Mouse (Mus musculus): ENCODE measurements around the gene Ggt5. TPM values are rescaled to one million over a fixed set of nuclear protein-coding genes. Genes with fewer than 3 reads are reported as not detected.
A peak's percentile ranks its signal among the peaks of the same experiment; 100 is the strongest.

Gene Ggt5
- polyA plus RNA-seq, 1 experiment from 2014 or later = 0.91 TPM

DNA sequence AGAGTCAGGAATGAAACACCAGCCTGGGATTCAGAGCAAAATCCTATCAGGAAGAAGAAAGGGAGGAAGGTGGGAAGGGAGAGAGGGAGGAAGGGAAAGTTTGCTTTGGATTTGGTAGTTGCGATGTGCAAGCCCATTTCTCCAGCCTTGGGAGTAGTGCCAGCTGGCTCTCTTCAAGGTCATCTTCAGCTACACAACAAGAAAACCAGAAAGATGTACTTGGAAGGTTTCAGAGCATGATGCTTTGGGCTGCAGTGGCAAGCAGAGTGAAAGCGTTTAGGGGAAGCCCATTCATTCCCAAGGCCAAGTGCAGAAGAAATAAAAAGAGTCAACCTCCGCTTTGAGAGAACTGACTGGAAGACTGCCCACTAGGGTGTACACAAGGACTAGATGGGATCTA, 38.4 kb downstream of the Ggt5 start:
- ATAC-seq (ENCODE audit: insufficient number of reproducible peaks, insufficient read depth, low FRiP score, low TSS enrichment) = no peak
- H3K4me1 ChIP-seq = no peaks in the 10 kb centered on the region
- no peak overlapping the region for H3K27ac ChIP-seq
- H3K27me3 ChIP-seq = no peaks in the 10 kb centered on the region
- no peak overlapping the region for H3K4me2 ChIP-seq (replicated peaks)
- no peaks in the 10 kb centered on the region for H3K9me3 ChIP-seq
- H3K9ac ChIP-seq = no peak overlapping the region
- no peak overlapping the region for H3K4me3 ChIP-seq
- WGBS = 76% methylated on average over 3 of the region's 3 CpGs
- no peaks in the 10 kb centered on the region for H3K36me3 ChIP-seq

DNA sequence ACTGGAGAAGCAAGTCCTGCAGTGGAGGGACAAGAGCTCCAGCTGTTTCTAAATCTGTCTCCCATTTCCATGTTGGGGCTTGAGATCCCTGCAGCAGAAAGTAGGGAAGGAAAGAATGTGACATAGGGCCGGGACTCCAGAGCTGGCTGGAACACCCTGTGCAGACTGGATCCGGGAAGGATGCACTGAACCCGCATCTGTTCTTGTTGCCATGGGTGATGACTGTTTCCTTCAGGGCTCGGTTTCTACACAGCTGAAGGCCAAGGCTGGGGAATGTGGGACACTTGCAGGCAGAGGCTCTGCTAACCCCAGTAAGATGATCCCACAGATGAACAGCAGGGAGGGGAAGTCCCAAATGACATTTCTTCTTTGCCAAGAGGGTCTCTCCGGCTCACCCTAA, 43.5 kb downstream of the Ggt5 start:
- 0 out of 2 replicates have a peak, but pooled peaks cover 4% of the 10 kb centered on the region for H3K4me1 ChIP-seq
- no peaks in the 10 kb centered on the region for H3K9me3 ChIP-seq
- H3K27me3 ChIP-seq = no peaks in the 10 kb centered on the region
- H3K4me2 ChIP-seq (replicated peaks) = no peak overlapping the region
- WGBS = 32% methylated on average over 5 of the region's 5 CpGs
- peak overlapping the region; percentile 33; the same call in 1 of the 2 replicates for H3K27ac ChIP-seq
- H3K9ac ChIP-seq = no peak overlapping the region
- H3K36me3 ChIP-seq = no peaks in the 10 kb centered on the region
- ATAC-seq (ENCODE audit: insufficient number of reproducible peaks, insufficient read depth, low FRiP score, low TSS enrichment) = 0 out of 2 replicates have a peak, but pooled peaks have one; percentile 50
- no peak overlapping the region for H3K4me3 ChIP-seq

DNA sequence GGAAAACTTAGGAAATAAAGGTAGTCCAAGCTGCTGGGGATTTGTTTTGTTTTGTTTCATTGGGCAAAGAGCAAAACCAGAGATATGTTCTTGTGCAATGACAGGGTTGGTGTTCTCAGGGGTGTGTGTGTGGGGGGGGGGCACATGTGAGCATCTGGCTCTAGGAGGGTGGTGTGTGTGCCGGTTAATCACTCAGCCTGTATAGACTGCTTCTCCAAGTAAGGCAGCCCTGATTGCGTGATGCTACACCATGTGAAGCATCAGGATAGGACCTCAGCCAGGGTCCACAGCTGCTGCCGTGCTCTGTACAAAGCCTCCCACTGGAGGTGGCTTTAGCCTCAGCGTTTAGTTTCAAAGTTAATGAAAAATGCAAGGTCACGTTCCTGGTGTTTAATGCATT, 43.9 kb downstream of the Ggt5 start:
- WGBS = 77% methylated on average over 5 of the region's 5 CpGs
- Histone ChIP-seq H3K4me3 (no peak overlapping the region), H3K36me3 (no peaks in the 10 kb centered on the region), H3K27me3 (no peaks in the 10 kb centered on the region), H3K4me2 (replicated peaks) (no peak overlapping the region), H3K27ac (peak overlapping the region; percentile 33), H3K4me1 (0 out of 2 replicates have a peak, but pooled peaks cover 4% of the 10 kb centered on the region), H3K9ac (no peak overlapping the region), H3K9me3 (no peaks in the 10 kb centered on the region)
- peak; percentile 76 for ATAC-seq (ENCODE audit: insufficient number of reproducible peaks, insufficient read depth, low FRiP score, low TSS enrichment)

DNA sequence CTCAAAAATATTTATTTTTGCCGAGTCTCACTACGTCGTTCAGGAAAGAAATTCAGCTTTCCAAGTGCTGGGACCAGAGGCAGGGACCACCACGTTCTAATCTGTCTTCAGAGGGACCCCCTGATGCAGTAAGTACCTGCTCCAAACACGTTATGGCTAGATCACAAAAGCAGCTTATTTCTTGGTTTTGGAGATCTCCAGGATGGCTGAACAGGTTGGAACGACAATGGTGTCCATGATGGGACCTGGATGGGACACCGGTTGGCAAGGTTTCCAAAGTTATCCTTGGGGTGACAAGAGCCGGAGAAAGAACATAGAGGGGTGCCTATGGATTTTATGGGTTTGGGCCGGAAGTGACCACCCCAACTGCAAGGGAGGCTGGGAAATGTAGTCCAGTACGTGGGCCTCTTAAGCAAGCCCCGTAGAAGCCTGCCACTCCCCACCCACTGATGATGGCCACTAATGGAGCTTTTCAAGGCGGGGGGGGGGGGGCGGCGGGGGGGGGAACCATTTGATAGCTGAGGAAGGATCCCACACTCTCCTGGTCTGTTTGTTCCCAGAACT, 44.5 kb downstream of the Ggt5 start:
- Histone ChIP-seq H3K27me3 (no peaks in the 10 kb centered on the region), H3K27ac (no peak overlapping the region), H3K4me3 (no peak overlapping the region), H3K4me2 (replicated peaks) (no peak overlapping the region), H3K36me3 (no peaks in the 10 kb centered on the region), H3K9me3 (no peaks in the 10 kb centered on the region), H3K4me1 (0 out of 2 replicates have a peak, but pooled peaks cover 4% of the 10 kb centered on the region), H3K9ac (no peak overlapping the region)
- 70% methylated on average over 14 of the region's 14 CpGs for WGBS
- ATAC-seq (ENCODE audit: insufficient number of reproducible peaks, insufficient read depth, low FRiP score, low TSS enrichment) = no peak

DNA sequence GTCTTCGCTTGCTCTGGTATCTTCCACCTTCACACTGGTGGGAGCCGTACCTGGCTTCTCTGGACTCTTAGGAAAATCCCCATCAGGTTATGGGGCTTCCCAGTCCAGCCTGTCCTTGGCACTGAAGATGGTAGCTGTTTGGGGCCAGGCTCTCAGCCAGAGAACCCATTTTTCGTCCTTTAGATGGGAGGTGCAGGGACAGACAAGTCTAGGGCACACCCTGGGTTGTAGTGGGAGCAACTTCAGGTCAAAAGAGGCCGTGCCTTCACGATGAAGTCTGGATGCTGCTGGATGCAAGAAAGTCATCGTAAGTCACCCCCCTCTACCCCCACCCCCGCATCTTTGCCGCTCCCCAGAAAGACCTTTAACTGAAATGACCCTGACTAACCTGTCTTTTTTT, 45.5 kb downstream of the Ggt5 start:
- Histone ChIP-seq H3K4me1 (0 out of 2 replicates have a peak, but pooled peaks cover 4% of the 10 kb centered on the region), H3K9me3 (no peaks in the 10 kb centered on the region), H3K4me3 (no peak overlapping the region), H3K27ac (no peak overlapping the region), H3K9ac (no peak overlapping the region), H3K36me3 (no peaks in the 10 kb centered on the region), H3K4me2 (replicated peaks) (no peak overlapping the region), H3K27me3 (no peaks in the 10 kb centered on the region)
- ATAC-seq (ENCODE audit: insufficient number of reproducible peaks, insufficient read depth, low FRiP score, low TSS enrichment) = no peak
- 93% methylated on average over 8 of the region's 8 CpGs for WGBS

DNA sequence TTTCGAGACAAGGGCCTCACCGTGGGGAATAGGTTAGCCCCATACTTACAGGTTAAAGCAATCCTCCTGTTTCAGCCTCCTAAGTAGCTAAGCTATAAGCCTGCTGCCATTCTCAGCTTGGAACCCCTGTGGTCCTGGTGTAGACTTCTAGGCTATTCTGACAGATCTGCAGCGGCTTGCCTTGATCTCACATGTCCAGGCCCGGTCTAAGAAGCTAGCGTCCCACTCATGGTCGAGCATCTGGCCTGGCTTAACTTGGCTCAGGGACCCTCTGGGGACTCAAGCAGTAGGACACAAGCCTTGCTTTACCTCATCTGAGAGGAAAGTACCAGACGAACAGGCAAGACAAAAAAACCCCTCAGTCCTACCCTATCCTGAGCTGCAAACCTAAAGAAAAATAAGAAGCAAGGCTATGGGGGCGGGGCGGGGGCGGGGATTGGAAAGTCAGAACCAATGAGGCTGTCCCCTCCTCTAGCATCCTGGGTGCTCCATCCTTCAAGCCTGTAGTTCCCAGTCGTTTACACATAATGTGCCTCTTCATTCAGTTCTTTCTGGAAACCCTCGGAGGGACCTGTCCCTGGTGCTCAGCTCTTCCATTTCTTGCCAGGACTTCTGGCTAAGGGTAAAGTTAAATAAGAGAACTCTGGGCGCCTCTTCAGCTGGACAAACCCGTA, 46.0 kb downstream of the Ggt5 start:
- Histone ChIP-seq H3K4me3 (no peak overlapping the region), H3K27me3 (no peaks in the 10 kb centered on the region)

DNA sequence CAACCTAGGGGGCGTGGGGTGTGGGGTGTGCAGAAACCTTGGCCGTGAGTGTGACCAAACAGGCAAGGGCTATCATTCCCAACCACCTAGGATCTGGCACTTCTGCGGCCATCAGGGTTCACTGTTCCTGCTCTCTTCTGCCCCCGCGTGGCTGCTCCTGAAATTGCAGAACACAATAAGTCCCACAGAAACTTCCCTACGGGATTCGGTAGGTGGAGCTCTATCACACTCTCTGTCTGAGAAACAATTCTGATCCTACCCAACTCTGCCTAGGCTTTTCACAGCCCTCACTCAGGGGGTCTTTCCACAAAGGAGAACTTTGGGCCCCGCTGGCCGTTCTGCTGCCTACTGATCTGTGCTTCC, 46.5 kb downstream of the Ggt5 start:
- H3K9ac ChIP-seq = no peak overlapping the region
- 5% methylated on average over 9 of the region's 9 CpGs for WGBS
- H3K27ac ChIP-seq = no peak overlapping the region
- H3K4me2 ChIP-seq (replicated peaks) = no peak overlapping the region
- H3K4me1 ChIP-seq = 0 out of 2 replicates have a peak, but pooled peaks cover 4% of the 10 kb centered on the region
- no peaks in the 10 kb centered on the region for H3K36me3 ChIP-seq
- H3K9me3 ChIP-seq = no peaks in the 10 kb centered on the region
- no peak overlapping the region for H3K4me3 ChIP-seq
- ATAC-seq (ENCODE audit: insufficient number of reproducible peaks, insufficient read depth, low FRiP score, low TSS enrichment) = no peak
- no peaks in the 10 kb centered on the region for H3K27me3 ChIP-seq

More for the DNA sequence above, 46.0 kb downstream of the Ggt5 start:
- 68% methylated on average over 14 of the region's 14 CpGs for WGBS
- ATAC-seq (ENCODE audit: insufficient number of reproducible peaks, insufficient read depth, low FRiP score, low TSS enrichment) = no peak
- no peak overlapping the region for H3K4me2 ChIP-seq (replicated peaks)
- no peak overlapping the region for H3K9ac ChIP-seq
- H3K9me3 ChIP-seq = no peaks in the 10 kb centered on the region
- H3K36me3 ChIP-seq = no peaks in the 10 kb centered on the region
- H3K4me1 ChIP-seq = 0 out of 2 replicates have a peak, but pooled peaks cover 4% of the 10 kb centered on the region
- no peak overlapping the region for H3K27ac ChIP-seq

DNA sequence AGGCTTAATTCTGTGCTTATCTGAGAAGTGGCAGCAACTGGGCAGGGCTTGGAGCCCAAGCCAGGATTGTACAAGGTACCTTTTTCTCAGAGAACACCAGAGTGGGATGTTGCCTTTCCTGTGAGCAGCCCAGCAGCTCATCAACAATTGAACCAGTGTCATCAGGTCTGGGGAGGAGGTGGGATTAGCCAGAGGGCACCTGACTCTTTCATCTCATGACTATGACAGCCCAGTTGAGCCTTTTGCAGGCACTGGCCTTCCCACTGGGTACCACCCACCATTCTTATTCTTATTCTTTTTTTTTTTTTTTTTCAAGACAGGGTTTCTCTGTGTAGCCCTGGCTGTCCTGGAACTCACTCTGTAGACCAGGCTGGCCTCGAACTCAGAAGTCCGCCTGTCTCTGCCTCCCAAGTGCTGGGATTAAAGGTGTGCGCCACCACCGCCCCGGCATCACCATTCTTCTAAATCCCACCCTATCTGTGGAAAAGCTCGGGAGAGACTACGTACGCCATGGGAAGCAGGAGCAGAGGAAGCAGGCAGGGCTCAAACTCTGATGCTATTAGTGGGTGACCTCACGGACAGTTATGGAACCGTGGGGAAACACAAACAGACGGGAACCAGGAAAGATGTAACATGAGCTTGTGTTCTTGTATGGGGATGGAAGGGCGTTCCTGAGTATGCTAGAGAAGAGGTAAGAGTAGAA, 47.1 kb downstream of the Ggt5 start:
- no peak for ATAC-seq (ENCODE audit: insufficient number of reproducible peaks, insufficient read depth, low FRiP score, low TSS enrichment)
- Histone ChIP-seq H3K27ac (no peak overlapping the region), H3K36me3 (no peaks in the 10 kb centered on the region), H3K27me3 (no peaks in the 10 kb centered on the region), H3K4me3 (no peak overlapping the region), H3K4me1 (0 out of 2 replicates have a peak, but pooled peaks cover 4% of the 10 kb centered on the region), H3K9me3 (no peaks in the 10 kb centered on the region), H3K9ac (no peak overlapping the region), H3K4me2 (replicated peaks) (no peak overlapping the region)
- 83% methylated on average over 12 of the region's 12 CpGs for WGBS

DNA sequence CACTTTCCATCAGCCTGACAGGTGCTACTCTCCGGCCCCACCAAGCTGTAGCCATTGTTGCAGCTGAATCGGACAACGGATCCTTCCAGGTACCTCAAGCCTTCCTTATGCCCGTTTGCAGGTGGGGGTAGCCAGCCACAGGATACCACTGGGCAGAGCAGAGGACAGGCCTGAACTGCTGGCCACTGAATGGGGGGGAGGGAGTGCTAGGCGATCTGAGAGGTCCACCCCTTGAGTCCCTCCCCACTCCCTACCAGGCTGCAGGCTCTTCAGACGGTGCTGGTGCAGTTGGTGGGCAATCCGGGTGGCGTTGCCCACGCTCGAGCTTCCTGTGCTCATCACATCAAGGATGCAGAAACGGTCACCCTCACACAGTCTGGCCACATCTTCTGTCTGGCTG, 48.6 kb downstream of the Ggt5 start:
- H3K4me3 ChIP-seq = no peak overlapping the region
- H3K9ac ChIP-seq = no peak overlapping the region
- 93% methylated on average over 11 of the region's 11 CpGs for WGBS
- 0 out of 2 replicates have a peak, but pooled peaks cover 4% of the 10 kb centered on the region for H3K4me1 ChIP-seq
- H3K4me2 ChIP-seq (replicated peaks) = no peak overlapping the region
- no peaks in the 10 kb centered on the region for H3K9me3 ChIP-seq
- no peak overlapping the region for H3K27ac ChIP-seq
- no peaks in the 10 kb centered on the region for H3K27me3 ChIP-seq
- no peaks in the 10 kb centered on the region for H3K36me3 ChIP-seq
- ATAC-seq (ENCODE audit: insufficient number of reproducible peaks, insufficient read depth, low FRiP score, low TSS enrichment) = no peak

DNA sequence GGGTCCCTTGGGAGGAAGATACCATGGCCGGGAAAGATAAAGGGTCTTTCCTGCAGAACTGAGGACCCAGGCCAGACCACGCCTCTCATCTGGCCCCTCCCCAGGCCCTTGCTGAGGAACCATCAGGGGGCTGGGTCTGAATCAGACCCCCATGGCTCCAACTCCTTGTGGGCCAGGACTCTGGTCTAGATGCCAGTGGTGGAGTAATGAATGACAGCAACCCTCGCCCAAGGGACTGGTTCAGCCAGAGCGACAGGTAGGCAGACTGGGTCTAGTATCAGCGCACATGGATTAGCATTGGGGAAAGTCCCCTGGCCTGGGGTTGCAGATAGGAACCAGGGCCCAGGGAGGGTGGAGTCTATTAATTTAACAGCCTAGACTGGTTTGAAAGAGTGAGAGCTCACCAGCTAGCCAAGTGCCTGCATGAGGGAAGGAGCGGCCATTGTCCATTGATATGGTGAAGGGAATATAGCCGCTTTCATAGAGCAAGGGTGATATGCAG, 52.6 kb downstream of the Ggt5 start:
- 79% methylated on average over 7 of the region's 7 CpGs for WGBS

DNA sequence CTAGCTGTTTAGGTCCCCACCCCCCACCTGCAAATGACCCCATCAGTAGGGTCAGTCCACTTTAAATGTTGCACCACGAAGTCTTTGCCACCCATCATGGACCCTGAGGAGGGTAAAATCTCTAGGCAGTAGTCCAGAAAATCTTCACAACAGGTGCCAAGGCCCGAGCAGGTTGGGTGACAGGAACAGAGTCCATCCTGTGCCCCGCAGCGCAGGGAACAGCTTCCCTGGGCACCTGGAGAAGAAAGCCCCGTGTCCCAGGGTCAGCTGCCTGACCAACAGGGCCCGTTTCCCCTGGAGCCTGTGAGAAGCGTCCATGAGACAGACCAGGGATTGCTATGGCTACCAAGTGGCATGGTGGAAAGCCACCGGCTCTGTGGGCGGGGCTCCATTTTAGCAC, 53.3 kb downstream of the Ggt5 start:
- 79% methylated on average over 9 of the region's 9 CpGs for WGBS
- Histone ChIP-seq H3K36me3 (peaks cover 4% of the 10 kb centered on the region; the same call in 1 of the 2 replicates), H3K27me3 (no peaks in the 10 kb centered on the region), H3K4me1 (peaks cover 15% of the 10 kb centered on the region), H3K4me2 (replicated peaks) (no peak overlapping the region), H3K4me3 (no peak overlapping the region), H3K27ac (no peak overlapping the region), H3K9ac (no peak overlapping the region), H3K9me3 (no peaks in the 10 kb centered on the region)
- ATAC-seq (ENCODE audit: insufficient number of reproducible peaks, insufficient read depth, low FRiP score, low TSS enrichment) = no peak

More for the DNA sequence above, 52.6 kb downstream of the Ggt5 start:
- H3K4me3 ChIP-seq = no peak overlapping the region
- peaks cover 15% of the 10 kb centered on the region for H3K4me1 ChIP-seq
- no peak for ATAC-seq (ENCODE audit: insufficient number of reproducible peaks, insufficient read depth, low FRiP score, low TSS enrichment)
- H3K4me2 ChIP-seq (replicated peaks) = no peak overlapping the region
- no peaks in the 10 kb centered on the region for H3K9me3 ChIP-seq
- 0 out of 2 replicates have a peak, but pooled peaks cover 4% of the 10 kb centered on the region for H3K36me3 ChIP-seq
- H3K27me3 ChIP-seq = no peaks in the 10 kb centered on the region
- no peak overlapping the region for H3K27ac ChIP-seq
- no peak overlapping the region for H3K9ac ChIP-seq

Measured in embryonic facial prominence, embryonic 12.5 days (tissue).